Mouse (Mus musculus) hindbrain, embryonic 11.5 days (tissue): ENCODE data around the gene Gpr87. TPM values are rescaled to one million over a fixed set of nuclear protein-coding genes. Genes with fewer than 3 reads are reported as not detected.
A peak's percentile ranks its signal among the peaks of the same experiment; 100 is the strongest.

Experiments
- ATAC-seq: fragments of 200-750 bp; cut with Nextera tagmentation; 2 replicates; pipeline ENCODE4 v1.8.0; 2017; ENCODE audit warnings: mild to moderate bottlenecking, moderate TSS enrichment, moderate library complexity; ENCODE audit not compliant: low FRiP score
- DNase-seq: peaks from one replicate; pipeline ENCODE4 v3.0.0-alpha.2; 2015; ENCODE audit warnings: low spot score
- H3K27ac ChIP-seq: fragments of 300-500 bp; sonication (generic); 2 replicates; pipeline ENCODE4 v1.5.1; 2014; ENCODE audit warnings: mild to moderate bottlenecking, low read depth, low read length
- H3K27me3 ChIP-seq: fragments of 300-500 bp; sonication (generic); 2 replicates; pipeline ENCODE4 v1.6.1; 2014; ENCODE audit warnings: mild to moderate bottlenecking, low read length, moderate library complexity, mixed read lengths; ENCODE audit not compliant: control insufficient read depth, insufficient read depth
- H3K36me3 ChIP-seq: fragments of 300-500 bp; sonication (generic); 2 replicates; pipeline ENCODE4 v1.6.1; 2014; ENCODE audit warnings: mild to moderate bottlenecking, low read length, moderate library complexity, mixed read lengths; ENCODE audit not compliant: control insufficient read depth, insufficient read depth
- H3K4me1 ChIP-seq: fragments of 300-500 bp; sonication (generic); replicated peaks from 2 replicates; pipeline ENCODE4 v1.6.1; 2014; ENCODE audit warnings: low read length, mixed read lengths; ENCODE audit not compliant: control insufficient read depth, insufficient read depth
- H3K4me2 ChIP-seq: fragments of 300-500 bp; sonication (generic); replicated peaks from 2 replicates; pipeline ENCODE4 v1.6.1; 2014; ENCODE audit warnings: mild to moderate bottlenecking, low read depth, low read length
- H3K4me3 ChIP-seq: fragments of 300-500 bp; sonication (generic); 2 replicates; pipeline ENCODE4 v1.5.1; 2014; ENCODE audit warnings: low read depth, low read length
- H3K9ac ChIP-seq: fragments of 300-500 bp; sonication (generic); 2 replicates; pipeline ENCODE4 v1.6.1; 2014; ENCODE audit warnings: low read depth, low read length
- H3K9me3 ChIP-seq: fragments of 300-500 bp; sonication (generic); 2 replicates; pipeline ENCODE4 v1.6.1; 2016; ENCODE audit warnings: low read length; ENCODE audit not compliant: control insufficient read depth
- WGBS: fragments of 180-500 bp; shearing (Covaris S2); extraction: QIAGEN DNeasy Blood & Tissue Kit; methylation state at CpG from one replicate; pipeline ENCODE4 v1.1.7; 2014; 5-methylcytosine and 5-hydroxymethylcytosine counted together
- polyA plus RNA-seq: library from polyadenylated mRNA; unstranded; fragments of >200 nt; fragmentation: Nextera tagmentation; extraction: Ambion mirVana; gene quantifications from 2 replicates; pipeline ENCODE4 v1.2.1, GENCODE M21; 2014

Gpr87 gene
- 0.10 TPM in 1 of 2 replicates, not detected in the other for polyA plus RNA-seq

DNA sequence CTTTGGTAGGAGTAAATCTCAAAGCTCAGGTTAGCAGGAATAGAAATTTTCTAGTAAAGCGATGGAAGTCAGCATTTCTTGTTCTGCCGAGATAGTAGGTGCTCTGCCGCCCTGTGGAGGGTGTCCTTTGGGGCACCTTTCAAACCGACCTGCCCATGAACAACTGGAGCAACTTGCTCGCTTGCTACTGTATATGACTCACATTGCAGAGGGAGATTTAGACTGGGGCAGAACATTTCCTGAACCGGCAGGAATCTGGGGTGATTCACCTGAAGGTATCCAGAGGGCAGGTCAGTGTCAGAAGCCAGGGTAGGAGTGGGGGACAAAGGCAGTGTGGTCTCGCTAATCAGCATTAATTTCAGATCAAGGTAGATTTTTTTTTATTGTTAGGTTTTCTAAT, at the start of gene Gpr87:
TSS of gene Gpr87 (minus strand) at position 167 of the 400 bp plus-strand sequence.
- Histone ChIP-seq H3K4me2 (no peak within 1 kb of the TSS), H3K27ac (no peak within 1 kb of the TSS), H3K9ac (no peak within 1 kb of the TSS), H3K4me1 (no peaks in the 10 kb centered on the region), H3K36me3 (no peaks in the 10 kb centered on the region), H3K9me3 (no peaks in the 10 kb centered on the region), H3K4me3 (no peak within 1 kb of the TSS), H3K27me3 (no peaks in the 10 kb centered on the region)
- no peak for ATAC-seq
- DNase-seq: no peak
- WGBS: 88% methylated on average over 7 of the region's 7 CpGs

- H3K9ac ChIP-seq: no peak overlapping the region
- H3K4me2 ChIP-seq: no peak overlapping the region
- WGBS: 82% methylated on average over 6 of the region's 6 CpGs
- H3K27ac ChIP-seq: no peak overlapping the region
- H3K4me1 ChIP-seq: no peaks in the 10 kb centered on the region
- DNase-seq (no peak), ATAC-seq (no peak)
- no peaks in the 10 kb centered on the region for H3K27me3 ChIP-seq
- no peaks in the 10 kb centered on the region for H3K9me3 ChIP-seq
- H3K36me3 ChIP-seq: no peaks in the 10 kb centered on the region
- H3K4me3 ChIP-seq: no peak overlapping the region
These were observed 48.5 kb upstream of the Gpr87 start for GRCm38 (mm10) chr3:59243384-59243783.

DNA sequence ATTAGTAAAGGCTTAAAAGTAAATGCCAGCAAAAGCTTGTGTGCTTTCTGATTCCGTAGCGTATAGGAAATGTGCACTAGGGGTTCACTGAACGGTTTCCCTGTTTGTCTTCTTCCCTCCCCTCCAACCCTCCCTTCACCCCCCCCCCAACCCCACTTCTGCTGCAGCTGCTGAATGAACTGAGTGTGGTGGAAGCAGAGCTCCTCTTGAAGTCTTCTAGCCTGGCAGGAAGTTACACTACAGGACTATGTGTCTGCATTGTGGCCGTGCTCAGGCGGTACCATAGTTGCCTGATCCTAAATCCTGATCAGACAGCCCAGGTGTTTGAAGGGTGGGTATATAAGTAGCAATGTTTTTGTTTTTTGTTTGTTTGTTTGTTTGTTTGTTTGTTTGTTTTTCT, 40.0 kb upstream of the Gpr87 start:
- H3K27me3 ChIP-seq: no peaks in the 10 kb centered on the region
- H3K4me2 ChIP-seq: no peak overlapping the region
- no peak overlapping the region for H3K27ac ChIP-seq
- no peaks in the 10 kb centered on the region for H3K4me1 ChIP-seq
- DNase-seq (no peak), ATAC-seq (no peak)
- H3K4me3 ChIP-seq: no peak overlapping the region
- no peaks in the 10 kb centered on the region for H3K9me3 ChIP-seq
- 78% methylated on average over 5 of the region's 5 CpGs for WGBS
- H3K36me3 ChIP-seq: no peaks in the 10 kb centered on the region
- no peak overlapping the region for H3K9ac ChIP-seq

DNA sequence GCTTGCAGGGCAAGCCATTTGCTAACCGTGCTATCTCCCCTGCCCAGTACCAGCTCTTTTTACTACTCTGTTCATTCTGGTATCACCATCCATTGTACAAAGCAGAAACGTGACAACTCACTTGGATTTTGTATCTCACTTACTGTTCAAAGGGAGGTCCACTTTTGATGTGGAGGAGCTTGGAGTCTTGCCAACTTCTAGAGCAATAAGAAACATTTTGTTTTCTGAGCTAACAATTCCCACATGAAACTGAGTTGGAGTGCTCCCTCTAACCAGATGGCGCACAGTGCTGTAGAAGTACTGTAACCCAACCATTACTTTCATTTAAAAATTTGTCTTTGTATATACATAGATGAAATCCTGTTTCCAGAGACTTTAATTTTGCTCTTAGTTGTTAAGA, 36.0 kb upstream of the Gpr87 start:
- Histone ChIP-seq H3K9ac (no peak overlapping the region), H3K36me3 (no peaks in the 10 kb centered on the region), H3K27me3 (no peaks in the 10 kb centered on the region), H3K4me3 (no peak overlapping the region), H3K4me1 (no peaks in the 10 kb centered on the region), H3K9me3 (no peaks in the 10 kb centered on the region), H3K27ac (no peak overlapping the region), H3K4me2 (no peak overlapping the region)
- DNase-seq (no peak), ATAC-seq (no peak)
- WGBS: 81% methylated on average over 3 of the region's 3 CpGs

GRCm38 (mm10) chr3:59228730-59229551, 34.0 kb upstream of the Gpr87 start:
- no peak overlapping the region for H3K4me3 ChIP-seq
- ATAC-seq: no peak
- no peaks in the 10 kb centered on the region for H3K27me3 ChIP-seq
- H3K27ac ChIP-seq: peak overlapping the region; percentile 11; the same call in 1 of the 2 replicates
- no peaks in the 10 kb centered on the region for H3K9me3 ChIP-seq
- no peak overlapping the region for H3K9ac ChIP-seq
- no peak for DNase-seq
- H3K4me2 ChIP-seq: no peak overlapping the region
- 61% methylated on average over 10 of the region's 10 CpGs for WGBS
- H3K4me1 ChIP-seq: no peaks in the 10 kb centered on the region
- H3K36me3 ChIP-seq: no peaks in the 10 kb centered on the region

- WGBS: 96% methylated on average over 9 of the region's 9 CpGs
- H3K36me3 ChIP-seq: no peaks in the 10 kb centered on the region
- DNase-seq: no peak
These were observed 32.8 kb upstream of the Gpr87 start for GRCm38 (mm10) chr3:59227696-59228095.

DNA sequence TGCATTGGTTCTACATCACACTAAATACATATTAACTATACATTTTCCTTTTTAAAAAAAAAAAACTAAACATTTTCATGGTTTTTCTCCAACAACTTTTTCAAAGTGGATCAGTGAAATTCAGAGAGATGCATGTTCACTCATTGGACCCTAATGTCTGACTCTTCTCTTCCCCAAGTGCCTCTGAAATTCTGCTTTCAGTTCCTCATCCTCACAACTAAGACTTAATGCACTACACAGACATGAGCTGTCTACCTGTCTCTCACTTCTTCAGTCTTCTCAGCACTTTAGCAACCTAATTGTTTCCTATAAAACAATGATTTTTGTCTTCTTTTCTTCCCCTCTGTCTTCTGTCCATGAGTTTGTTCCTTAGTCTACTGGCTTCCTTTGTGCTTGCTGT, 30.5 kb upstream of the Gpr87 start:
- DNase-seq (no peak), ATAC-seq (no peak)
- Histone ChIP-seq H3K4me1 (no peaks in the 10 kb centered on the region), H3K4me3 (no peak overlapping the region), H3K27ac (no peak overlapping the region), H3K27me3 (no peaks in the 10 kb centered on the region), H3K4me2 (no peak overlapping the region), H3K36me3 (no peaks in the 10 kb centered on the region), H3K9me3 (no peaks in the 10 kb centered on the region), H3K9ac (no peak overlapping the region)

More at GRCm38 (mm10) chr3:59227696-59228095, 32.8 kb upstream of the Gpr87 start:
- H3K9ac ChIP-seq: no peak overlapping the region
- no peaks in the 10 kb centered on the region for H3K9me3 ChIP-seq
- no peak overlapping the region for H3K4me2 ChIP-seq
- H3K4me3 ChIP-seq: no peak overlapping the region
- ATAC-seq: no peak
- no peaks in the 10 kb centered on the region for H3K4me1 ChIP-seq
- no peak overlapping the region for H3K27ac ChIP-seq
- H3K27me3 ChIP-seq: no peaks in the 10 kb centered on the region

DNA sequence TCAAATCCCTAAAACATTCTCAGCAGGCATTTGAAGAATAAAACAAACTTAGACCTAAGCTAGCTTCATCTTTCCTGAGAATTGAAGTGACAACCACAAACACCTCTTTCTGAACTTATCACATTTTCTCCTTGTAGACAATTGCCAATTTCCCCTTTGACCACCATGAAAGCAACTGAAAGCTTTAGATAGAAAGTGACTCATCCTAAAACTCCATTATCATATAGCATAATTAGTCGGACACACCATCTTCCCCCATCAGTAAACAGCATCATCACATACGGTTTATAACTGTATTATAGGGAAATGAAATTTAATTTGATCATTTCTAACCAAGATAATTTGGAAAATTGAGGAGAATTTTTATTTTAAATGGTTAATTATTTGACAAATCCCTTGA, 27.4 kb upstream of the Gpr87 start:
- no peaks in the 10 kb centered on the region for H3K9me3 ChIP-seq
- 92% methylated on average over 2 of the region's 2 CpGs for WGBS
- no peak overlapping the region for H3K4me3 ChIP-seq
- no peak overlapping the region for H3K9ac ChIP-seq
- H3K27me3 ChIP-seq: no peaks in the 10 kb centered on the region
- no peaks in the 10 kb centered on the region for H3K36me3 ChIP-seq
- ATAC-seq: no peak
- DNase-seq: no peak
- H3K4me1 ChIP-seq: no peaks in the 10 kb centered on the region
- H3K4me2 ChIP-seq: no peak overlapping the region
- no peak overlapping the region for H3K27ac ChIP-seq

- Histone ChIP-seq H3K27me3 (no peaks in the 10 kb centered on the region), H3K4me2 (no peak overlapping the region), H3K9ac (no peak overlapping the region), H3K36me3 (no peaks in the 10 kb centered on the region), H3K4me3 (no peak overlapping the region), H3K27ac (no peak overlapping the region), H3K9me3 (no peaks in the 10 kb centered on the region), H3K4me1 (no peaks in the 10 kb centered on the region)
- WGBS: 89% methylated on average over 2 of the region's 2 CpGs
- no peak for ATAC-seq
- DNase-seq: no peak
These were observed 24.4 kb upstream of the Gpr87 start for GRCm38 (mm10) chr3:59219326-59219725.
